Mouse (Mus musculus): Measurements from ENCODE around the gene Alk.

DNA sequence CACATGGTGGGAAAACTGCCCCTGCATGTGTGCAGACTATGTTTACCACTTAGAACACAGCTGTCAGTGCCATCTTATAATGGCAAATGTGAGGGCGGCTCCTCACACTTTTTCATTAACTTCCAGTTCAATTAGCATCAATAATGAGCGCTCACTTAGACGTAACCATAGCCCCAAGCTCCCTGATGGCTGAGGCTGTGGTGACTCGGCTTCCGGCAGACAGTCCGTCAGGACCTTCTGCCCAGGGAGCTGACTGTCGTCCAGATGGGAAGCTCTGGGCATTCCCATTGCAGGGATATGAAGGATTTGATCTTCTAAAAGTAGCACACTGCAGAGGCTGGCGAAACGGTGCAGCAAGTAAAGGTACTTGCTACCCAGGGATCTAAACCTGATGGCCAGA, 25.1 kb downstream of the Alk start:
- TF ChIP-seq CTCF (IDR thresholded peaks at IDR 0.05; ENCODE audit: borderline replicate concordance, insufficient read depth, low read length) (no peak), POLR2A (IDR thresholded peaks at IDR 0.05; ENCODE audit: low read depth, low read length) (no peak)
